23 mouse cellular contexts compared by ENCODE assay signal in the genomic region with DNA sequence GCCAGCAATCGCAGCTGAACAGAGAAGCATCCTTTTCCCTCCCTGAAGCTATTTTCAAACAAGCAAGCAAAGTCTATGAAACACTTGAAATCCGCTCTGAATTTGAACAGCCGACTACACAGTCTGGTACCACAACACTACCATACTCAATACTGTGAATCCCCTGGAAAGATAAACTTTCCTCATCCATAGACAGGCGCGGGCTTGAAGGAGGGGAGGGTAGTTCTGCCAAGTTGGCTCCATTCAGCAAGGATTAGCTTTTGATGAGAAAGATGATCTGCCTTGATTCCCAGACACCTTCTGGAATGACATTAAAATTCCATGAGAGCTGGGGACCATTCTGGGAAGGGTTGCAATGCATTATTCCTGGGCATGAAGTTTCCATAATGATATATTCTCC.
DNase-seq lines count a peak whose midpoint lies in the region; ATAC-seq and TF ChIP-seq lines count a peak whose summit lies in the region.
"Had no signal": no experiment of that assay in that cellular context is flagged by ENCODE, and none has a peak within 500 bp of the region (broad histone marks: within the 10 kb centered on the region; RNA-seq: fewer than 3 reads in every experiment).

No protein-coding gene starts in this region.

- ATAC-seq in forebrain, embryonic 14.5 days: no peak
- ATAC-seq in forebrain, embryonic 12.5 days (ENCODE audit: low FRiP score): no peak
- peak; percentile 83 for ATAC-seq in forebrain, postnatal 0 days
- ATAC-seq: activated CD4-positive, CD25-positive, alpha-beta regulatory T cell, adult 4 months; CD4-positive, CD25-positive, alpha-beta regulatory T cell, adult 4 months; Patski had no signal

- 52% methylated on average over 5 of the region's 5 CpGs for WGBS in forebrain, embryonic 14.5 days
- 68% methylated on average over 5 of the region's 5 CpGs for WGBS in forebrain, embryonic 12.5 days
- 37% methylated on average over 5 of the region's 5 CpGs for WGBS in forebrain, postnatal 0 days
- 77% methylated on average over 5 of the region's 5 CpGs for WGBS in forebrain, embryonic 10.5 days

- no peak overlapping the region for H3K9ac ChIP-seq in forebrain, embryonic 14.5 days (ENCODE audit: low read length)
- H3K9ac ChIP-seq in forebrain, embryonic 12.5 days: no peak overlapping the region
- no peak overlapping the region for H3K9ac ChIP-seq in forebrain, postnatal 0 days
- H3K9ac ChIP-seq: embryonic facial prominence, embryonic 13.5 days; embryonic facial prominence, embryonic 15.5 days had no signal

- no peak overlapping the region for H3K27ac ChIP-seq in forebrain, embryonic 14.5 days (ENCODE audit: low read depth, low read length)
- no peak overlapping the region for H3K27ac ChIP-seq in forebrain, embryonic 12.5 days
- no peak overlapping the region for H3K27ac ChIP-seq in forebrain, postnatal 0 days (ENCODE audit: low read depth, low read length)
- H3K27ac ChIP-seq in forebrain, embryonic 10.5 days: no peak overlapping the region
- H3K27ac ChIP-seq: embryonic facial prominence, embryonic 13.5 days; embryonic facial prominence, embryonic 15.5 days had no signal

- no peak overlapping the region for H3K4me2 ChIP-seq in forebrain, embryonic 14.5 days (ENCODE audit: low read length)
- no peak overlapping the region for H3K4me2 ChIP-seq in forebrain, embryonic 12.5 days
- H3K4me2 ChIP-seq in forebrain, postnatal 0 days (ENCODE audit: low read depth): 0 out of 2 replicates have a peak overlapping the region, but pooled peaks have one; percentile 16
- H3K4me2 ChIP-seq: embryonic facial prominence, embryonic 13.5 days; embryonic facial prominence, embryonic 15.5 days had no signal

- H3K4me3 ChIP-seq in forebrain, embryonic 14.5 days (ENCODE audit: low read depth, low read length): no peak overlapping the region
- H3K4me3 ChIP-seq in forebrain, embryonic 12.5 days (replicated peaks): no peak overlapping the region
- H3K4me3 ChIP-seq in forebrain, postnatal 0 days (ENCODE audit: low read depth, low read length): no peak overlapping the region
- H3K4me3 ChIP-seq in forebrain, embryonic 10.5 days: no peak overlapping the region
- H3K4me3 ChIP-seq: embryonic facial prominence, embryonic 13.5 days; embryonic facial prominence, embryonic 15.5 days; erythroblast, embryonic 14.5 days had no signal

- TF ChIP-seq CTCF in forebrain, postnatal 0 days (IDR thresholded peaks at IDR 0.05; ENCODE audit: low read depth): no peak

- H3K36me3 ChIP-seq in forebrain, embryonic 14.5 days (ENCODE audit: control insufficient read depth, insufficient read depth, low read length): no peaks in the 10 kb centered on the region
- H3K36me3 ChIP-seq in forebrain, embryonic 12.5 days (replicated peaks): no peaks in the 10 kb centered on the region
- H3K36me3 ChIP-seq in forebrain, postnatal 0 days (ENCODE audit: insufficient read depth): no peaks in the 10 kb centered on the region
- H3K36me3 ChIP-seq in forebrain, embryonic 10.5 days (replicated peaks): no peaks in the 10 kb centered on the region
- H3K36me3 ChIP-seq: embryonic facial prominence, embryonic 13.5 days; embryonic facial prominence, embryonic 15.5 days; G1E had no signal

- no peaks in the 10 kb centered on the region for H3K9me3 ChIP-seq in forebrain, embryonic 14.5 days (replicated peaks; ENCODE audit: control insufficient read depth, low read length)
- H3K9me3 ChIP-seq in forebrain, embryonic 12.5 days: no peaks in the 10 kb centered on the region
- H3K9me3 ChIP-seq in forebrain, postnatal 0 days (ENCODE audit: low read length): no peaks in the 10 kb centered on the region
- no peaks in the 10 kb centered on the region for H3K9me3 ChIP-seq in forebrain, embryonic 10.5 days
- H3K9me3 ChIP-seq: embryonic facial prominence, embryonic 13.5 days; embryonic facial prominence, embryonic 15.5 days had no signal

- DNase-seq in forebrain, embryonic 14.5 days (ENCODE audit: low spot score): peak; percentile 60
- peak; percentile 64 for DNase-seq in forebrain, postnatal 0 days
- DNase-seq in forebrain, embryonic 10.5 days (ENCODE audit: extremely low spot score, low spot score): no peak
- DNase-seq in cerebellum, adult 18-20 months: no peak
- DNase-seq: adrenal gland, adult 8-10 months; adrenal gland, postnatal 14 days; adrenal gland, postnatal 36 days; B cell, adult 2 months; cerebellum, adult 11-12 months; cerebellum, adult 8-10 months; cerebellum, adult 9-11 months; cerebellum, postnatal 14 days; cerebellum, postnatal 36 days; embryo, embryonic 11 days had no signal

- H3K27me3 ChIP-seq in forebrain, embryonic 14.5 days (replicated peaks; ENCODE audit: control insufficient read depth, insufficient read depth, low read length): no peaks in the 10 kb centered on the region
- no peaks in the 10 kb centered on the region for H3K27me3 ChIP-seq in forebrain, embryonic 12.5 days
- H3K27me3 ChIP-seq in forebrain, postnatal 0 days (ENCODE audit: insufficient read depth, low read length): no peaks in the 10 kb centered on the region
- no peaks in the 10 kb centered on the region for H3K27me3 ChIP-seq in forebrain, embryonic 10.5 days (ENCODE audit: poor library complexity, severe bottlenecking)
- H3K27me3 ChIP-seq: CH12.LX; embryonic facial prominence, embryonic 13.5 days; embryonic facial prominence, embryonic 15.5 days; Patski had no signal

- H3K4me1 ChIP-seq in forebrain, embryonic 14.5 days (ENCODE audit: control insufficient read depth, insufficient read depth, low read length): peaks cover 3% of the 10 kb centered on the region; the same call in 1 of the 2 replicates
- peaks cover 15% of the 10 kb centered on the region for H3K4me1 ChIP-seq in forebrain, embryonic 12.5 days
- no peaks in the 10 kb centered on the region for H3K4me1 ChIP-seq in forebrain, postnatal 0 days (ENCODE audit: insufficient read depth)
- peaks cover 29% of the 10 kb centered on the region for H3K4me1 ChIP-seq in forebrain, embryonic 10.5 days
- H3K4me1 ChIP-seq: embryonic facial prominence, embryonic 15.5 days had no signal

Comparison
In these comparisons a context has a peak if more than half of its experiments do, and no peak if none do; other contexts are left out.
1. DNase-seq: peak in forebrain, embryonic 14.5 days (single experiment) and forebrain, postnatal 0 days (single experiment); none in forebrain, embryonic 10.5 days (single experiment) and cerebellum, adult 18-20 months (0 of 2).